Mouse (Mus musculus) testis, adult 2 months (tissue): Measurements from ENCODE around the gene Ppfia3.
"Not testable (repeated sequence)": the region's sequence is repeated elsewhere in the genome, so short reads cannot be mapped to it uniquely, and the experiment has no call there.

Source experiments
- CTCF ChIP-seq: fragments of 200-500 bp; IDR thresholded peaks from 2 replicates; pipeline ENCODE4 v1.5.1; 2012; ENCODE audit warnings: low read depth, mild to moderate bottlenecking, inconsistent platforms, low read length, moderate library complexity; ENCODE audit not compliant: control insufficient read depth, insufficient read depth, insufficient replicate concordance
- POLR2A ChIP-seq: fragments of 200-500 bp; IDR thresholded peaks from 2 replicates; pipeline ENCODE4 v1.6.1; 2012; ENCODE audit warnings: low read depth, mild to moderate bottlenecking, inconsistent platforms, low read length, moderate library complexity; ENCODE audit not compliant: control insufficient read depth

GRCm38 (mm10) chr7:45396337-45396775 is 29.5 kb upstream of the Ppfia3 start:
- TF ChIP-seq CTCF, POLR2A: not testable (repeated sequence)
